Mouse (Mus musculus) hindbrain, embryonic 13.5 days (tissue): ENCODE results near the gene AL732309.1. TPM values are rescaled to one million over a fixed set of nuclear protein-coding genes. Genes with fewer than 3 reads are reported as not detected.

ENCODE experiments used
- ATAC-seq: fragments of 200-750 bp; cut with Nextera tagmentation; 2 replicates; pipeline ENCODE4 v1.8.0; 2017; ENCODE audit warnings: moderate TSS enrichment; ENCODE audit not compliant: low FRiP score
- H3K27ac ChIP-seq: fragments of 300-500 bp; sonication (generic); 2 replicates; pipeline ENCODE4 v1.5.1; 2015; ENCODE audit warnings: inconsistent platforms, mild to moderate bottlenecking, moderate library complexity
- H3K27me3 ChIP-seq: fragments of 300-500 bp; sonication (generic); 2 replicates; pipeline ENCODE4 v1.6.1; 2015; ENCODE audit warnings: mild to moderate bottlenecking, inconsistent platforms
- H3K36me3 ChIP-seq: fragments of 300-500 bp; sonication (generic); 2 replicates; pipeline ENCODE4 v1.6.1; 2015; ENCODE audit warnings: mild to moderate bottlenecking, inconsistent platforms
- H3K4me1 ChIP-seq: fragments of 300-500 bp; sonication (generic); replicated peaks from 2 replicates; pipeline ENCODE4 v1.6.1; 2015; ENCODE audit warnings: inconsistent platforms
- H3K4me2 ChIP-seq: fragments of 300-500 bp; sonication (generic); 2 replicates; pipeline ENCODE4 v1.6.1; 2015; ENCODE audit warnings: inconsistent platforms, mild to moderate bottlenecking, moderate library complexity
- H3K4me3 ChIP-seq: fragments of 300-500 bp; sonication (generic); 2 replicates; pipeline ENCODE4 v1.5.1; 2015; ENCODE audit warnings: mild to moderate bottlenecking, inconsistent platforms
- H3K9ac ChIP-seq: fragments of 300-500 bp; sonication (generic); 2 replicates; pipeline ENCODE4 v1.6.1; 2015; ENCODE audit warnings: mild to moderate bottlenecking, inconsistent platforms
- H3K9me3 ChIP-seq: fragments of 300-500 bp; sonication (generic); 2 replicates; pipeline ENCODE4 v1.6.1; 2016; ENCODE audit warnings: inconsistent platforms
- WGBS: fragments of 180-500 bp; shearing (Covaris S2); methylation state at CpG from one replicate; pipeline ENCODE4 v1.1.7; 2015; 5-methylcytosine and 5-hydroxymethylcytosine counted together
- polyA plus RNA-seq: library from polyadenylated mRNA; unstranded; fragments of >200 nt; fragmentation: Nextera tagmentation; extraction: Ambion mirVana; gene quantifications from 2 replicates; pipeline ENCODE4 v1.2.1, GENCODE M21; 2015

The AL732309.1 gene
- polyA plus RNA-seq, 1 experiment from 2014 or later = 5.1 TPM

DNA sequence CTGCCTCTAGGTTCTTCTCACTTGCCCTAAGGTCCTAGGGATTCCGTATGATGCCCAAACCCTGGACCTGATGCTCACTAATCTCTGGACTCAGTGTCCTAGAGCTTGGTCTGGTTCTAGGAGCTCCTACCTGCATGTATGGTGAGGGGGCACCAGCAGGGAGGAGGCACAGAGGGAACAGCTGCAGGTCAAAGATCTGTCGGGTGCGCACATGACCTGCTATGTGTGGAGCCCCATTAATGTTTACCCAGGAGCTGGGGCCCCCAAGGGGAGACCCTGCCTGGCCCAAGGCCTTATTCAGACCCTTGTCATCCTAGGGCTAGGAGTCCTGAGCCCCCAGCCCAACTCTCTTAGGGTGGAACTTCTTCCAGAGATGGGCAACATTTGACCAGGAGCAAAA is 12.6 kb downstream of the AL732309.1 start, which contains the start of gene Slc34a3:
TSS of gene Slc34a3 (minus strand) at position 315 of the 400 bp plus-strand sequence.
- no peak for ATAC-seq
- WGBS = 83% methylated on average over 3 of the region's 3 CpGs

GRCm38 (mm10) chr2:25233421-25233820 is 13.2 kb downstream of the AL732309.1 start:
- H3K4me3 ChIP-seq = no peak overlapping the region
- no peak overlapping the region for H3K27ac ChIP-seq
- 79% methylated on average over 4 of the region's 4 CpGs for WGBS
- H3K4me1 ChIP-seq = peaks cover 7% of the 10 kb centered on the region
- no peak for ATAC-seq
- no peaks in the 10 kb centered on the region for H3K9me3 ChIP-seq
- H3K9ac ChIP-seq = no peak overlapping the region
- H3K36me3 ChIP-seq = no peaks in the 10 kb centered on the region
- peaks cover 59% of the 10 kb centered on the region for H3K27me3 ChIP-seq
- no peak overlapping the region for H3K4me2 ChIP-seq

More for the DNA sequence above, 12.6 kb downstream of the AL732309.1 start, which contains the start of gene Slc34a3:
- no peaks in the 10 kb centered on the region for H3K9me3 ChIP-seq
- H3K36me3 ChIP-seq = no peaks in the 10 kb centered on the region
- peaks cover 2% of the 10 kb centered on the region for H3K4me1 ChIP-seq
- H3K4me2 ChIP-seq = no peak within 1 kb of the TSS
- peaks cover 61% of the 10 kb centered on the region for H3K27me3 ChIP-seq
- no peak within 1 kb of the TSS for H3K9ac ChIP-seq
- no peak within 1 kb of the TSS for H3K4me3 ChIP-seq
- H3K27ac ChIP-seq = no peak within 1 kb of the TSS

- Histone ChIP-seq H3K4me2 (no peak overlapping the region), H3K27me3 (peaks cover 37% of the 10 kb centered on the region), H3K36me3 (no peaks in the 10 kb centered on the region), H3K4me3 (no peak overlapping the region), H3K27ac (no peak overlapping the region), H3K9ac (no peak overlapping the region), H3K9me3 (no peaks in the 10 kb centered on the region), H3K4me1 (peaks cover 8% of the 10 kb centered on the region)
- no peak for ATAC-seq
- 57% methylated on average over 12 of the region's 12 CpGs for WGBS
Measured at GRCm38 (mm10) chr2:25231038-25231437, 15.6 kb downstream of the AL732309.1 start.

DNA sequence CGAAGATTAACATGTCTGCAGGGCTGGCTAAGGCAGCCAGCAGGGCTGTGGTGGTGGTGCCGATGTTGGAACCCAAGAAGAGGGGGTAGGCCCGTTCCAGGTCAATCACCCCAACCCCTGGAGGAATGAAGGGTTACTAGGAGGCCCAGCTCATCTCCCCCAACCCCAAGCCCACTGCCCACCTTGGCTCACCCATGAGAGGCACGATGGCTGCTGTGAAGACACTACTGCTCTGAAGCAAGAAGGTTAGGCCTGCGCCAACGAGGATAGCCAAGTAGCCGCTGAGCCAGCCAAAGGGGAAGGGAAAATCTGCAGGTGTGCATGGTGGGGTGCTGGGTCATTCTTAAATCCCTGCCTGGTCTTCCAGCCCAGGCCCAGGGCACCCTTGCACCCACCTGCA is 16.1 kb downstream of the AL732309.1 start:
- Histone ChIP-seq H3K36me3 (no peaks in the 10 kb centered on the region), H3K9ac (no peak overlapping the region), H3K27ac (no peak overlapping the region), H3K9me3 (no peaks in the 10 kb centered on the region), H3K27me3 (peaks cover 33% of the 10 kb centered on the region), H3K4me2 (no peak overlapping the region), H3K4me3 (no peak overlapping the region), H3K4me1 (peaks cover 12% of the 10 kb centered on the region)
- no peak for ATAC-seq
- WGBS = 91% methylated on average over 7 of the region's 7 CpGs

GRCm38 (mm10) chr2:25229582-25229981 is 17.1 kb downstream of the AL732309.1 start:
- H3K4me3 ChIP-seq = no peak overlapping the region
- H3K4me2 ChIP-seq = no peak overlapping the region
- 82% methylated on average over 5 of the region's 5 CpGs for WGBS
- H3K9ac ChIP-seq = no peak overlapping the region
- no peak overlapping the region for H3K27ac ChIP-seq
- H3K4me1 ChIP-seq = peaks cover 16% of the 10 kb centered on the region
- ATAC-seq = no peak
- no peaks in the 10 kb centered on the region for H3K9me3 ChIP-seq
- peaks cover 24% of the 10 kb centered on the region for H3K27me3 ChIP-seq
- no peaks in the 10 kb centered on the region for H3K36me3 ChIP-seq

DNA sequence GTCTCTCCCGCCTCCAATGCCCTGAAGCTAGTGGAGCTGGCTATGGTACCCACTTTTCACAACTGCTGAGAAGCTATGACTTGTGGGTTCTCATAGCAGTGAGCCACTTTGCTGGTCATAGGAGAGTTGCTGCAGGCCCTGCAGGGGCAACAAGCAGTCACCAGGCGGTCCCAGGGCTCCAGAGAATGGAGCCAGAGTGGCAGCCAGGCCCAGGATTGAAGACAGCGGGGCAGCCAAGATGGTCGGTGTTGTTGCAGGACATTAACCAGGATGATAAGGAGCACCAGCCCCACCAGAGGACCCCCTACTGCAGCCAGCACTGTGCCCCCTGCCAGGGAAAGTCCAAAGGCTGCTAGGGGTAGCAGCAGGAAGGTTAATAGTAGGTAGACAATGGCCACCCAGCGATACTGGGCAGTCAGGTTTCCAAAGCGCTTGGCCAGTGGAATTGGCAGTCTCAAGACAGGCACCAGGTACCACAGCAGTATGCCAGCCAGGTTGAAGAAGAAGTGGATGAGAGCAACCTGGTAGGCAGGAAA is 17.6 kb downstream of the AL732309.1 start:
- H3K9ac ChIP-seq = no peak overlapping the region
- H3K36me3 ChIP-seq = no peaks in the 10 kb centered on the region
- H3K27ac ChIP-seq = 0 out of 2 replicates have a peak overlapping the region, but pooled peaks have one; percentile 72
- H3K4me3 ChIP-seq = no peak overlapping the region; the same call in 1 of the 2 replicates
- H3K27me3 ChIP-seq = peaks cover 19% of the 10 kb centered on the region; the same call in 1 of the 2 replicates
- peak overlapping the region; percentile 42 for H3K4me2 ChIP-seq
- no peak for ATAC-seq
- peaks cover 16% of the 10 kb centered on the region for H3K4me1 ChIP-seq
- no peaks in the 10 kb centered on the region for H3K9me3 ChIP-seq
- whole genome bisulfite sequencing = 68% methylated on average over 6 of the region's 6 CpGs

GRCm38 (mm10) chr2:25228431-25228889 is 18.2 kb downstream of the AL732309.1 start:
- peaks cover 17% of the 10 kb centered on the region; the same call in 1 of the 2 replicates for H3K27me3 ChIP-seq
- H3K9me3 ChIP-seq = no peaks in the 10 kb centered on the region
- no peak for ATAC-seq
- WGBS = under 1% methylated on average over 7 of the region's 7 CpGs
- peaks cover 20% of the 10 kb centered on the region for H3K4me1 ChIP-seq
- H3K4me3 ChIP-seq = peak overlapping the region; percentile 23
- H3K27ac ChIP-seq = peak overlapping the region; percentile 72
- peak overlapping the region; percentile 53; the same call in 1 of the 2 replicates for H3K9ac ChIP-seq
- H3K36me3 ChIP-seq = no peaks in the 10 kb centered on the region
- H3K4me2 ChIP-seq = peak overlapping the region; percentile 42

DNA sequence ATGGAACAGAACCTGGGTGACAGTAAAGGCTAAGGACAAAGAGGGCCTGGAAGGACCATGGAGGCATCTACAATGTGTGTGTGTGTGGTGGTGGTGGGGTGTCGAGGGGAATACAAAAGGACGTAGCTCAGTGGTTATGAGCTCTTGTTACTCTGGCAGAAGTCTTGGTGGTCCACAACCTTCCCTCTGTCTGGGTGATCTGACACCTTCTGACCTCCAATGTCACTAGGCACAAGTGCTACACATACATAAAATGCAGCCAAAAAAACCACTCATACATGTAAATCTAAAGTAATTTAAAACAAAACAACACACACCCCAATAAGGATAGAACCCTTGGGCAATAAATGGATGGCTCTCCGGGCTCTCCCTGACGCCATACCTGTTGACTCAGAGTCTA is 19.3 kb downstream of the AL732309.1 start:
- no peaks in the 10 kb centered on the region for H3K36me3 ChIP-seq
- 88% methylated on average over 4 of the region's 4 CpGs for WGBS

GRCm38 (mm10) chr2:25226864-25227263 is 19.8 kb downstream of the AL732309.1 start:
- Histone ChIP-seq H3K9ac (no peak overlapping the region), H3K4me2 (no peak overlapping the region), H3K4me1 (peaks cover 25% of the 10 kb centered on the region), H3K27me3 (peaks cover 17% of the 10 kb centered on the region; the same call in 1 of the 2 replicates), H3K27ac (no peak overlapping the region), H3K9me3 (no peaks in the 10 kb centered on the region), H3K36me3 (peaks cover 2% of the 10 kb centered on the region), H3K4me3 (no peak overlapping the region)
- 81% methylated on average over 5 of the region's 5 CpGs for WGBS
- no peak for ATAC-seq

More for the DNA sequence above, 19.3 kb downstream of the AL732309.1 start:
- no peak overlapping the region for H3K4me3 ChIP-seq
- no peak overlapping the region for H3K9ac ChIP-seq
- ATAC-seq = no peak
- no peak overlapping the region for H3K4me2 ChIP-seq
- peaks cover 25% of the 10 kb centered on the region for H3K4me1 ChIP-seq
- H3K9me3 ChIP-seq = no peaks in the 10 kb centered on the region
- H3K27ac ChIP-seq = no peak overlapping the region
- H3K27me3 ChIP-seq = peaks cover 17% of the 10 kb centered on the region; the same call in 1 of the 2 replicates

GRCm38 (mm10) chr2:25225811-25226379 is 20.8 kb downstream of the AL732309.1 start:
- Histone ChIP-seq H3K9ac (peak overlapping the region; percentile 73), H3K27me3 (0 out of 2 replicates have a peak, but pooled peaks cover 10% of the 10 kb centered on the region), H3K9me3 (no peaks in the 10 kb centered on the region), H3K27ac (peak overlapping the region; percentile 97), H3K4me1 (peaks cover 25% of the 10 kb centered on the region), H3K4me3 (0 out of 2 replicates have a peak overlapping the region, but pooled peaks have one; percentile 49), H3K4me2 (peak overlapping the region; percentile 56), H3K36me3 (peaks cover 9% of the 10 kb centered on the region)
- WGBS = 80% methylated on average over 8 of the region's 8 CpGs
- ATAC-seq = no peak

GRCm38 (mm10) chr2:25224766-25225752 is 21.6 kb downstream of the AL732309.1 start:
- Histone ChIP-seq H3K36me3 (peaks cover 9% of the 10 kb centered on the region), H3K9me3 (no peaks in the 10 kb centered on the region), H3K27ac (peak overlapping the region; percentile 97), H3K27me3 (0 out of 2 replicates have a peak, but pooled peaks cover 1% of the 10 kb centered on the region), H3K4me2 (peak overlapping the region; percentile 56), H3K9ac (peak overlapping the region; percentile 73), H3K4me1 (peaks cover 25% of the 10 kb centered on the region), H3K4me3 (peak overlapping the region; percentile 49)
- WGBS = 2% methylated on average over 41 of the region's 41 CpGs
- ATAC-seq = peak; percentile 98

DNA sequence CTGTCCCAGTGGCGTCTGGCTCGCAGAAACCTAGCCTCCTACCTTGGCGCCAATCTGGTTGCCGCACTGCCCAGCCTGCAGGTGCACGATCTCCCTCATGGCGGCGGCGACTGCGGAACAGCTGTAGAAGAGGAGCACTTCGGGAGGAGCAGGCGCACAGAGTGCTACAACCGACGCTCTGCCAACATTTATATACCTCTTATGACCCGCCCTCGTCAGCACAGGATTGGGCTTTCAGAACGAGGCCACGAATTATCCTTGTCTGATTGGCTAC is 22.2 kb downstream of the AL732309.1 start, which contains the start of gene Tubb4b:
TSS of gene Tubb4b (minus strand) at position 211 of the 274 bp plus-strand sequence.
- peak within 1 kb of the TSS; percentile 97 for H3K27ac ChIP-seq
- peak within 1 kb of the TSS; percentile 92 for H3K4me2 ChIP-seq
- H3K9me3 ChIP-seq = no peaks in the 10 kb centered on the region
- H3K9ac ChIP-seq = peak within 1 kb of the TSS; percentile 90
- H3K4me3 ChIP-seq = peak within 1 kb of the TSS; percentile 88
- ATAC-seq = no peak
- H3K36me3 ChIP-seq = peaks cover 9% of the 10 kb centered on the region
- WGBS = under 1% methylated on average over 17 of the region's 17 CpGs
- no peaks in the 10 kb centered on the region for H3K27me3 ChIP-seq
- peaks cover 25% of the 10 kb centered on the region for H3K4me1 ChIP-seq
